Mouse (Mus musculus) forebrain, embryonic 14.5 days (tissue): ENCODE data around the gene Zfp148. TPM values are rescaled to one million over a fixed set of nuclear protein-coding genes. Genes with fewer than 3 reads are reported as not detected.

Source experiments
- ATAC-seq: fragments of 200-750 bp; cut with Nextera tagmentation; 2 replicates; pipeline ENCODE4 v1.8.0; 2017; ENCODE audit warnings: mild to moderate bottlenecking, moderate library complexity
- DNase-seq: peaks from one replicate; pipeline ENCODE4 v3.0.0-alpha.2; 2015; ENCODE audit warnings: low spot score
- H3K27ac ChIP-seq: fragments of 300-500 bp; sonication (generic); 2 replicates; pipeline ENCODE4 v1.5.1; 2014; ENCODE audit warnings: low read depth, mild to moderate bottlenecking, control low read depth, low read length, moderate library complexity
- H3K27me3 ChIP-seq: fragments of 300-500 bp; sonication (generic); replicated peaks from 2 replicates; pipeline ENCODE4 v1.6.1; 2014; ENCODE audit warnings: low read length, control low read depth, mixed read lengths; ENCODE audit not compliant: control insufficient read depth, insufficient read depth
- H3K36me3 ChIP-seq: fragments of 300-500 bp; sonication (generic); 2 replicates; pipeline ENCODE4 v1.6.1; 2014; ENCODE audit warnings: low read length, control low read depth; ENCODE audit not compliant: control insufficient read depth, insufficient read depth
- H3K4me1 ChIP-seq: fragments of 300-500 bp; sonication (generic); 2 replicates; pipeline ENCODE4 v1.6.1; 2014; ENCODE audit warnings: antibody characterized with exemption, low read length, control low read depth; ENCODE audit not compliant: control insufficient read depth, insufficient read depth
- H3K4me2 ChIP-seq: fragments of 300-500 bp; sonication (generic); 2 replicates; pipeline ENCODE4 v1.6.1; 2014; ENCODE audit warnings: mild to moderate bottlenecking, control low read depth, low read length
- H3K4me3 ChIP-seq: fragments of 300-500 bp; sonication (generic); 2 replicates; pipeline ENCODE4 v1.5.1; 2014; ENCODE audit warnings: low read depth, low read length, control low read depth
- H3K9ac ChIP-seq: fragments of 300-500 bp; sonication (generic); 2 replicates; pipeline ENCODE4 v1.6.1; 2014; ENCODE audit warnings: mild to moderate bottlenecking, low read length, control low read depth, moderate library complexity
- H3K9me3 ChIP-seq: fragments of 300-500 bp; sonication (generic); replicated peaks from 2 replicates; pipeline ENCODE4 v1.6.1; 2016; ENCODE audit warnings: low read length, control low read depth, mixed read lengths; ENCODE audit not compliant: control insufficient read depth
- WGBS: fragments of 180-500 bp; shearing (Covaris S2); extraction: QIAGEN DNeasy Blood & Tissue Kit; methylation state at CpG from one replicate; pipeline ENCODE4 v1.1.7; 2014; 5-methylcytosine and 5-hydroxymethylcytosine counted together
- polyA plus RNA-seq: library from polyadenylated mRNA; unstranded; fragments of >200 nt; fragmentation: Nextera tagmentation; extraction: Ambion mirVana; gene quantifications from 2 replicates; pipeline ENCODE4 v1.2.1, GENCODE M21; 2014

Zfp148 gene
- polyA plus RNA-seq, 1 experiment from 2014 or later = 58.1 TPM

DNA sequence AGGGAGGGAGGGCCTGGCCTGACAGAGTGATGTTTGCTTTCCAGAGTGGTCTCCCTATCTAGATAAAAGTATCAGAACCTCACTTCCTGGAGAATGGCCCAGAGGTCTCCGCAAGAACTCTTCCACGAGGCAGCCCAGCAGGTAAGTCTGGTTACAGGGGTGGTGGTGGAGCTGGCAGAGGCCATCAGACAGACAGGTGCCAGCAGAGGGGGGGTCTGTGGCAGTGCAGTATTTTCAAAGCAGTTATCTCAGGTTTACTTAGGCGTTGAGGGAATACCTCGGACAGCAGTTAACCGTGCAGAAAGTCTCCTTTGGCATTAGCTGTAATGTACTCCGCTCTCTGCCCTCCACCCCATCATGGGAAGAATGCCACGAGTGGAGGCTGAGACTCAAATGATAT, 137.6 kb downstream of the Zfp148 start:
- Histone ChIP-seq H3K27ac (no peak overlapping the region), H3K4me3 (no peak overlapping the region), H3K4me2 (no peak overlapping the region), H3K36me3 (no peaks in the 10 kb centered on the region), H3K9ac (no peak overlapping the region), H3K27me3 (no peaks in the 10 kb centered on the region), H3K4me1 (peaks cover 8% of the 10 kb centered on the region), H3K9me3 (no peaks in the 10 kb centered on the region)
- 85% methylated on average over 7 of the region's 7 CpGs for WGBS
- DNase-seq (no peak), ATAC-seq (no peak)

DNA sequence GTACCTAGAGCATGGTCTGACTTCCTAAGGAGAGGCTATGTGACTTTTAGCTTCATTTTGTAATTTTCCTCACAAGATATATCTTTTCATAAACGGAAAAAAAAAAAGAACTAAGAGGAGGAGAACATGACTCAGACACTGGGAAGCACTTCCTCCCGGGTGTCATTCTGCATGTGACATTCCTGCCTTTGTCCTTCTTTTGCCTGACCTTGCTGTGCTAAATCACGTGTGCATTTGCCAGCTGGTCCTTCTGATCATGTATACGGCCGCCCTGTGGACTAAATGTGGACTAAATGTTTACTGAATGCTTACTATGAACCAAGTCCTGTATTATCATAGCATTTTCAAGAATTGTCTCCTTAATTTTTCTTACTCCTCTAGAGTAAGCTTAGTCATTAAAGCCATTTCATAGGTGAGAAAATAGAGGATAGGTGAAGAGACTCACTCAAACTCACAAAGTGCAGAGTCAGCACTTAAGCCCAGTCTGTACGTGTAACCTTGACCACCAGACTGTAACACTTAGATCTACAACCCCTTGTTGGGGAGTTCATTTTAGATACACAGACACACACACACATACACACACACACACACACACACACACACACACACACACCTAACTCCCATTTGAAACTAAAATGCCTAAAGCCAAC, 139.4 kb downstream of the Zfp148 start:
- H3K27me3 ChIP-seq = no peaks in the 10 kb centered on the region
- no peak for DNase-seq

DNA sequence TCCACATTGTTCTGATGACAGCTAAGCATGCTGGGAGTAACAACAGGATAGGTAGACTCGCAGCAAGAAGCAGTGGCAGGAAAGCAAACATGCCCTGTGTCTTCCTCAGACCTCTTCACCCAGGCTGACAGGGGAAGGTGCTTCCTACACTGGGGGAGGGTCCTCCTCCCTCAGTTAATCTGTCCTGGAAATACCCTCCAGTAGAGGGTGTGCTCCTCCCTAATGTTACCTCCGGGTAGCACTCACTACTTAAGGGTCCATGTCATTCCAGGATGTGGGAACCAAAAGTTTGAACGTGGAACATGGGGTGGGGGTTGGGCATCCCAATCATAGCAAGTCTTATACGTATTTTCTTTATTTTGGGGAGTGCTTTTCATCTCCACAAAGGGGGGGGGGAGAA, 141.9 kb downstream of the Zfp148 start:
- no peak for ATAC-seq
- H3K4me3 ChIP-seq = no peak overlapping the region
- WGBS = 68% methylated on average over 4 of the region's 4 CpGs

More for the DNA sequence above, 139.4 kb downstream of the Zfp148 start:
- Histone ChIP-seq H3K9me3 (no peaks in the 10 kb centered on the region), H3K36me3 (no peaks in the 10 kb centered on the region), H3K4me3 (no peak overlapping the region), H3K4me2 (no peak overlapping the region), H3K27ac (no peak overlapping the region), H3K4me1 (peaks cover 8% of the 10 kb centered on the region), H3K9ac (no peak overlapping the region)
- no peak for ATAC-seq
- 77% methylated on average over 6 of the region's 6 CpGs for WGBS

GRCm38 (mm10) chr16:33523571-33523970, 142.9 kb downstream of the Zfp148 start:
- Histone ChIP-seq H3K9me3 (no peaks in the 10 kb centered on the region; the same call in 1 of the 2 replicates), H3K27me3 (no peaks in the 10 kb centered on the region), H3K9ac (no peak overlapping the region), H3K36me3 (no peaks in the 10 kb centered on the region), H3K4me3 (no peak overlapping the region), H3K4me2 (no peak overlapping the region), H3K27ac (no peak overlapping the region), H3K4me1 (no peaks in the 10 kb centered on the region)
- WGBS = 58% methylated on average over 10 of the region's 10 CpGs
- DNase-seq (no peak), ATAC-seq (no peak)

More for the DNA sequence above, 141.9 kb downstream of the Zfp148 start:
- Histone ChIP-seq H3K4me2 (no peak overlapping the region), H3K9ac (no peak overlapping the region), H3K9me3 (no peaks in the 10 kb centered on the region), H3K27ac (no peak overlapping the region), H3K4me1 (peaks cover 1% of the 10 kb centered on the region), H3K36me3 (no peaks in the 10 kb centered on the region), H3K27me3 (no peaks in the 10 kb centered on the region)
- no peak for DNase-seq

DNA sequence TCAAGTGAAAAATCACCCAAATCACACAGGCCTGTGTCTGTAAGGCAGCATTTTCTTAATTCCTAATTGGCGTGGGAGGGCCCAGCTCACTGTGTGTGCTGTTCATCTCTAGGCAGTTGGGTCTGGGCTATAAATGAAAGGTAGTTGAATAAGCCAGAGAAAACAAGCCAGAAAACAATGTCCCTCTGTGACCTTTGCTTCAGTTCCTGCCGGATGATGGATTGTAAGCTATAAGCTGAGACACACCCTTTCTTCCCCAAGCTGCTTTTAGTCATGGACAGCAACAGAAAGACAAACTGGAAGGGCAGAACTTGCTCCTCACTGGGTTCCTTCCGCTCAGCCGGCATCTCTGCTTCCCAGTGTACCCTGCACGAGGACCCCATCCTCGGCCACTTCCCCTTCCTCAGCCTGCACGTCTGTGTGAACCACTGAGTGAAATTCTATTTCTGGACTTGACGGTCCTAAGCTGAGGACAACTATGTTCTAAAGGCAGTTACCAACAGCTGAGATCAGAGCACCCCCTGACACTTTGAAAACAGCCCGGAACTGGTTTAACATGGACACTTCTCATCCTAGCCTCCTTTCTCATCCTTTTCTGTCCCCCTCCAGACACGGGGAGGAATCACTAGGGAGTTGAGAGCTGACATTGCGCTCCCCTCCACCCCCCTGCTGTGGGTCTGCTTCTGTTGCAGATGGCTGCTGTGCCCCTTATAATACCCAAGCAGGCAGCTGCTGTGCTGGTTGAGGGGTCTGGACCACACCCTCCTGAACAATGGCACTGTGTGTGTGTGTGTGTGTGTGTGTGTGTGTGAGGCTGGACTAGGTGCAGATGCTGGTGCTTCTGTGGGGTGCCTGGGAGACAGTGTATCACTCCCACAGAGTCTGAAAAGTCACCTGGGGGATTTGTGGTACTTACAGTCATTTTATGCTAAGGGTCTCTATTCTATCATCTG, 149.1 kb downstream of the Zfp148 start:
- ATAC-seq = no peak
- H3K27ac ChIP-seq = no peak overlapping the region
- WGBS = 54% methylated on average over 11 of the region's 11 CpGs

GRCm38 (mm10) chr16:33531184-33531583, 150.5 kb downstream of the Zfp148 start:
- no peaks in the 10 kb centered on the region for H3K36me3 ChIP-seq
- H3K27me3 ChIP-seq = no peaks in the 10 kb centered on the region
- DNase-seq (no peak), ATAC-seq (no peak)
- no peak overlapping the region for H3K4me2 ChIP-seq
- no peak overlapping the region for H3K27ac ChIP-seq
- H3K9ac ChIP-seq = no peak overlapping the region
- H3K9me3 ChIP-seq = no peaks in the 10 kb centered on the region; the same call in 1 of the 2 replicates
- 83% methylated on average over 8 of the region's 8 CpGs for WGBS
- H3K4me3 ChIP-seq = no peak overlapping the region
- no peaks in the 10 kb centered on the region for H3K4me1 ChIP-seq

More for the DNA sequence above, 149.1 kb downstream of the Zfp148 start:
- Histone ChIP-seq H3K4me2 (no peak overlapping the region), H3K9ac (no peak overlapping the region), H3K9me3 (no peaks in the 10 kb centered on the region; the same call in 1 of the 2 replicates), H3K4me1 (no peaks in the 10 kb centered on the region), H3K27me3 (no peaks in the 10 kb centered on the region), H3K36me3 (no peaks in the 10 kb centered on the region), H3K4me3 (no peak overlapping the region)
- no peak for DNase-seq

DNA sequence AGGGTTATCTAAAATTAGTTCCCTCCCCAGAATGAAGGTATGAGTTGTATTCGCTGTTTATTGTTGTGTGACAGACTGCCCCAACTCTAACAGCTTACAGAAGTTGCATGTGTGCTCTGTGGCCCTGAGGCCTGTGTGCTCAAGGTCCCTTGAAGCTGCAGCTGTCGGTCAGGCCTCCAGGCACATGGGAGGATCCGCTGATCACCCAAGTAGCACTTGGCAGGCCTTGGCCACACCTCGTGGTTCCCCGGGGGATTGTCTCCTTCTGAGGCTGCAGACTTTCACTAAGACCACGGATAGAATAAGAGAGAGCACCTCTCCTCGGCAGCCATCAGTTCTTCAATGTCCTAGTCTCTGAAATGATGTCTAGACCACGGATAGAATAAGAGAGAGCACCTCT, 155.8 kb downstream of the Zfp148 start:
- no peak overlapping the region for H3K4me2 ChIP-seq
- no peak overlapping the region for H3K4me3 ChIP-seq
- no peak for DNase-seq
- no peak overlapping the region for H3K9ac ChIP-seq
- WGBS = 80% methylated on average over 8 of the region's 8 CpGs
- ATAC-seq = no peak
- no peaks in the 10 kb centered on the region for H3K36me3 ChIP-seq
- H3K4me1 ChIP-seq = 0 out of 2 replicates have a peak, but pooled peaks cover 2% of the 10 kb centered on the region
- no peaks in the 10 kb centered on the region for H3K27me3 ChIP-seq
- H3K9me3 ChIP-seq = no peaks in the 10 kb centered on the region
- H3K27ac ChIP-seq = no peak overlapping the region

DNA sequence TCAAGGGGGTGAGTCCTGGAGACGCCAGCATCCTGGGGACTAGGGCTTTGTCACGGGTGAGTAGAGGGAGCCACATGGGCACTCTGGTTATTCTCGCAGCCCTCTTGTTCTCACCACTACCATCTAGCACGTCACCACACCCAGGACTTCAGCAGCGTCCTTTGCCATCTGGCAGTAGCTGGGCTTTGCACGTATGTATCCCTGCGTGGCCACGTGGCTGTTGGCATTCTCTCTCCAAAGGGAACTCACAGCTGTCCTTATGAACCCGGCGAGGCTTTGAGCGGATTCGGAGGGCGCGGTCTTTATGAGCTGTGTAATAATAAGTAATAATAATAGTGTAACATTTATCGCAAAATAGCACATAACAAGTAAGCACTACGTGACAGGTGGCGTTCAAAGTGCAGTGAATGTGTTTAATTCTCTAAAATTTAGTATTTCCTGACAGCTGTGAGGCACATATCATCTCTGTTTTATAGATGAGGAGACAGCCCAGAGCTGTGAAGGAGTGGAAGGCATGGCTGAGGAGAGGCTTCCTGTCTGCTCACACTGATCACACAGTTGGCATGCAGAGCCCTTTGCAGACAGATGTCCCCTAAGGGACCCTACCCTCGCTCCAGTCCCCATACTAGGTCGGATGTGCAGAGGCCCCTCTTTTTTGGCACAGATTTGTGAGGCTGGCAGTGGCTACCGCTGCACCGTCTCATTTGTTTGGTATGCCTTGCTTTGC, 157.0 kb downstream of the Zfp148 start:
- no peak overlapping the region for H3K4me2 ChIP-seq
- WGBS = 77% methylated on average over 21 of the region's 21 CpGs
- ATAC-seq (0 out of 2 replicates have a peak, but pooled peaks have one; percentile 44), DNase-seq (peak; percentile 25)
- H3K27me3 ChIP-seq = no peaks in the 10 kb centered on the region
- 0 out of 2 replicates have a peak, but pooled peaks cover 2% of the 10 kb centered on the region for H3K4me1 ChIP-seq
- no peak overlapping the region for H3K4me3 ChIP-seq
- no peak overlapping the region for H3K27ac ChIP-seq
- H3K9ac ChIP-seq = no peak overlapping the region
- no peaks in the 10 kb centered on the region for H3K9me3 ChIP-seq
- H3K36me3 ChIP-seq = no peaks in the 10 kb centered on the region
